Mouse (Mus musculus) urinary bladder, postnatal 36 days (tissue): ENCODE measurements at regions not wholly inside any gene's neighbourhood (a gene's known extent, or its start where the extent isn't known, plus 50 kb on each side); places are given as distances from the start of the nearest gene placed in this dataset.

Source experiments
- DNase-seq, 2 experiments: peaks; one replicate each; pipeline ENCODE4 v3.0.0; 2022; ENCODE audit warnings: low spot score in 2 of 2, mixed read lengths in 1 of 2

DNA sequence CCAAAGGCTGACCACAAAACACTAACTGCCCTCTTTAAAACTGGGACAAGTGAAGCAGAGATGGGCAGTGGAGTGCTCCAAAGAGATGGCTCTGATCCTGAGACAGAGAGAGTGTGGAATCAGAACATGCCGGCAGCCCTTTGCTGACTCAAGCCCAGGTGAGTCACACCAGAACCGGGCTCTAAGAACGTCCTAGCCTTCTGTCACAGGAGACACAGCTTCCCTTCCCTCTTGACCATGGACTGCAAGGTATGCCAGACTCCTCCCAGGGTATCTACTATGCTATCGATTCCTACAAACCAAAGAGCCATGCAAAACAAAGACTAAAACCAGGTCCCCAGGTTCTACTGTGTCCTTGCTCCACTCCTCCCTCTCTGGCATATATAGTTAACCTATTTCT lies 98.0 kb downstream of the Dhx15 start:
- no peak for DNase-seq

DNA sequence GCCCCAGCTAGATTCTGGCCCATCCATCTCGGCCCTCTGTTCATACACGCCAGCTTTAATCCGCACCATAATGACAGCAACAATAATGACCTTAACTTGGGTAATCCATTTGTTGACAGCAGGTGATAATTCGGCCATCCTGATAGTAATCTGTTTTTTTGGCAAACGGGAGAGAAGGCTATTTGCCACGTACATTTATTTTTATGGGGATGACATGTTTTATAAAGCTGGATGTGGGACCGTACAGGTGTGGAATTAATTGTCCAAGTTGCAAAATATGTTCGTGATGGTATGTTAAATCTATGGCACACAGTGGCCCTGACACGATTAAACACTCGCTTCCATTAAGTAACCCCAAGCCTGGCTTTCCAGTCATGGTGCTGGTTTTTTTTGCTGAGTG lies 102.2 kb downstream of the Dhx15 start:
- no peak for DNase-seq

DNA sequence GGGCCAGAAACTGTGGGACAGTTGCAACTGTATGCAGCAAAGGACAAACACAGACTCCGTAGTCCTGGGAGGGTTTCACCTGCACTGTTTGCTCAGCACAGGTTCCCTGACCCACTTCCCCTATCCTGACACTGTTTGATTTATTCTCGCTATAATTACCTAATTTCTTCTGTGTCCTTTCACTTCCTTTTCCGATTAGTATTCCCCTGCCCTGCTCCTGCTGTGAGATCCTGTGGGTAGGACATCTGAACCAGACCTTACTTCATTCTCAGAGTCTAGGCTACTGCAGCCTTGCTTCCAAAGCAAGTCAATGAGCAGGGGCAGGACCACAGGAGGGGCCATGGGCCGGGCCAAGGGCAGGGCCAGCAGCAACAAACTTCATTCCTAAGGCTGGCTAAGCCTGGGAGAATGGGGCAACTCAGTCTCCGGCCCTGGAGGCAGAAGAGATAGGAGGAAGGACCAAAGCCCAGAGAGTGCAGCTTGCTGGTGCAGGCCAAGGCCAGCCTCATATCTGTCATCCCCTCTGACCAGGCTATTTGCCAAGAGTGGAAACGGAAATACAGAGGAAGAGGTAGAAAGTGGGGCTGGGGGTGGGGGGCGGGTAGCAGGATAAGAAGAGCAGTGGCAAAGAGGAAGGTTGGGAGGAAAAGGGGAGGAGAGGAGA lies 103.4 kb downstream of the Dhx15 start:
- no peak for DNase-seq

DNA sequence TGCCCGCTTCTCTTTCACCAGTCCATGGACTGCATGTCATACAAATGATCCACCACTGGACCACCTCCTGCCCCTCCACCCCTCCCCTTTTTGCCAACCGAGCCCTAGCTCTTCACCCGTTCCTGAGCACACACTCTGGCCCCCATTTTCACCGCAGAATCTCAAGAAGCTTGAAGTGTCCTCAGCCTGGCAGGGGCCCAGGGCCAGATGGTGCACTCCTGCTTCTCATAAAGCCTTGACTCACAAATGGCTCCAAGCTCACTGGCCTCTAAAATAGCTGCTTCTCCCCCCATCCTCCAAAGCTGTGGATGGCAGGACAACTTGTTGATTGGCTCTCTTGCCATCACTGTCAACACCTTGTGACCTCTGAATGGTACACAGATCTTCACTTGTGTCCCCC lies 110.0 kb downstream of the Dhx15 start:
- DNase-seq, result no peak

DNA sequence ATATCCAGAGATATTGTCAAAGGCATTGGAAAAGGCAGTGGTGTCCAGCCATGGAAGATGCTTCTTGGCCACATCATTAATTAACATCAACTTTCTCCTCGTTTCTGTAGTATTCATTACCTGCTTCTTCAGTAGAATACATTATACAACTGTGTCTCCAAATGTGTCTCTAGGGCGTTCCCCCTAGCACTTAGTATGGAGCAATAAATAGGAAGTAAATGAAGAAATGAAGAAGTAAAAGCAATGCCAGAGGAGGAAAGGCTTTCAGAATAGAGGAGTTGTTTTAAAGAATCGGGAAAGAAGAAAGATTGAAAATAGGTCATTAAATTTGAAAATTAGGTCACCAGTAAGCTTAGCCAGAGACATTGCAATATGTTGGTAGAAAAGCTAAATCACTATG lies 112.6 kb downstream of the Dhx15 start:
- no peak for DNase-seq

DNA sequence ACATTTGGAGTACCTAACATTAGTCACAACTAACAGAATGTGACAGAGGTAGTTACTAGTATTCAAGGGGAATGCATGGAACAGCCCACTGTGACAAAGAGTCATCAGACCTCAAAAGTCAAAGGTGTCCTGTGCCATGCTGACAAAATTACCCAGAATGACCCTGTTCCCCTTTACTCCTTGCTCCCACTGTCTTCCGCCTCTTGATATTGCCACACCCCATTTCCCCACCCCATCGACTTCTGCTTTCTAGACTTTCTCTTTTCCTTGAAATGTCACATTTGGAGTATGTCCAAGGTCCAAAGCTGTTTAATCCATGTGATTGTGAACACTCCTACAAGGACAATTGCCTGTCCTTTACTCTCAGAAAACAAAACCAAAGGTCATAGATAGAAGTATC lies 115.2 kb downstream of the Dhx15 start:
- no peak for DNase-seq

DNA sequence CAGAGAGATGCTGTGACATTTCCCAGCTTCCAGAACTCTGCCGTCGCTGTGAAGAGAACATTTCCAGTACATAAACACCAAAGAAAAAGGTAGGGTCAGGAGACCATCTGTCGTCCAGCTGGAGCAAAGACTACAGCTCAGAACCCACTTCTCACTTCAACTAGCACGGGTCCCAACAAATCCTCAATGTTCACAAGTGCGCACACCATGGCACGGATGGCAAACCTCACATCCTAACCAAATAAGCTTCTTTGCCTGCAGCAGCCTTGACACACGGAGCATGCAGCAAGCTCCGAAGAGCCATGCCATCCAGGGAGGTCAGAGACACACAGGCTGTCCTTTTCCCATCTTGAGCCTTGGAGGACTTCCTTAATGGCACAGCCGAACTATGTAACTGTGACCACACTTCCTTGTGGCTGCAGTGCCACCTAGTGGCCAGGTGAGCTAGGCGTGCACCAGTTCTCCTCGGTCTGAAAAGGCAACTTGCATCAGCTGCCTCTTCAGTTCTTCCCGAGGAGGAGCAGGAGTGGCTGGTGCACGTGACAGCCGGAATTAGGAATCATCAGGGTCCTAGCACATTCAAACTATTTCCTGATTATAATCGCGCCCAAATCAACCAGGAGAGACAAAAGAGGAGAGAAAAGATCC lies 125.4 kb downstream of the Dhx15 start:
- DNase-seq, result peak; percentile 69 to 80

DNA sequence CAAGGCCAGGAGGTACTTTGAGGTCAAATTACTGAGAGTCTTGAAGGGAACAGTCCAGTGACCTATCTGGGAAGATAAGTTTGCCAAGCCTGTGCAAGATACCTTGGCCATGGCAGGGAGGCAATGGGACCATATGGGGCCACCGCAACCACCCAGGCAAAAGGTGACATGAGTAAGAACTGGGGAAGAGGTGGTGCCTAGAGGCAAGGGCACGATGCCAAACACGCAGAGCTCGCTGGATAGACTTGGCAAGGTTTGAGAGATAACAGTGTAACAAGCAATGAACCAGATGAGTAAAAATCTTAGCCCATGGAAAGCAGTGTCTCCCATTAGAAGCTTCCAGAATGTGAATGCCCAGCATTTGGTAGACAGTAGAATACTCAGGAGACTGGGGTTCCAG lies 128.1 kb downstream of the Dhx15 start:
- peak; percentile 12 to 57 for DNase-seq

DNA sequence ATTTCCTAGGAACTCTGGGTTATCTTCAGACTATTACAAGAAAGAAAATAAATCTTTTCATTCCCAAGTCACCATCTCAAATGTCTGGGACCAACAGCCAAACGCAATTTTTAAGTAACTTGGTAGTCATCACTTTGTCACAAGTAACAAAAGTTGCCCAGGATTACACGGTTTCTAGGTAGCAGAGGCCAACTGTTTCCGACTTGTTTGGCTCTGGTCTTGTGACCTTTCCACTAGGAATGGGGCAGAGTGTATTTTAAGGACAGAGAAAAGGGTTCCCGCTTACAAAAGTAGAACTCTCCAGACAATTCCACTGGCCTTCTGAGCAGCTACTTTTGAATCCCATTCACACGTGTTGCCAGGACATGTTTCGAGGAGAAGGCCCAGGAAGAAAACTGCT lies 129.1 kb downstream of the Dhx15 start:
- DNase-seq, result no peak

DNA sequence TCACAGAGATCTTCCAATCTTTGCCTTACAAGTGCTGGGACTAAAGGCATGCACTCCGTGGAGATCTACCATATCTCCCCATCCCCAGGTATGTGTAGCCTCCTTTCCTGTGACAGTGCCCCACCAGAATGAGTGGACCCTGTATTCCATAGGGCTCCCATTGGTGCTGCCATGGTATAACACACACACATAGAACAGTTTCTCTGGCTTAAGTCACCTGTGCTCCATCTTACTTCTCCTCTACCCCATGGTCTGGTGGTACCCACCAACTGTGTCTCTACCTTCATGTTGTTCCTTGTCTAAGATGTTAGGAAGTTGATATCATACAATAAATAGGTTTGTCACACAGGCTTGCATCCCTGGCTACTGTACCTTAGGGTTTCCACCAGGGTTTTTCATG lies 133.1 kb downstream of the Dhx15 start:
- no peak for DNase-seq

DNA sequence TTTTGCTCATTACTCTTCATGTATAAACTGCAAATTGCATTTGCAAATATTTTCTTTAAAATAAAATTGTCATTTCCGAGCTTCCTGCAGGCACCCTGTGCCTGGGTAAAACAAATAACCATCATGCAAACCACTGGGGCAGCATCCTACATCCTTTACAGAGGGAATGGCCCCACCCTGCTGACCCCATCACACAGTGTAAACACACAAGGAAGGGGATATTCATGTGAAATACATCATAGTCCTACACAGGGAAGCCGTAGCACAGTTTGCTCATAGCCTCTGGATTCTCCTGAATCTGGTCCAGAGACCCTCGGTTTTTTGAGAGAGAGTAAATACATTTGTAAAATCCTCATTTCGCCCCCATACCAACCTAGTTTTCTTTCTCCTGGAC lies 138.2 kb downstream of the Dhx15 start:
- DNase-seq, result no peak

DNA sequence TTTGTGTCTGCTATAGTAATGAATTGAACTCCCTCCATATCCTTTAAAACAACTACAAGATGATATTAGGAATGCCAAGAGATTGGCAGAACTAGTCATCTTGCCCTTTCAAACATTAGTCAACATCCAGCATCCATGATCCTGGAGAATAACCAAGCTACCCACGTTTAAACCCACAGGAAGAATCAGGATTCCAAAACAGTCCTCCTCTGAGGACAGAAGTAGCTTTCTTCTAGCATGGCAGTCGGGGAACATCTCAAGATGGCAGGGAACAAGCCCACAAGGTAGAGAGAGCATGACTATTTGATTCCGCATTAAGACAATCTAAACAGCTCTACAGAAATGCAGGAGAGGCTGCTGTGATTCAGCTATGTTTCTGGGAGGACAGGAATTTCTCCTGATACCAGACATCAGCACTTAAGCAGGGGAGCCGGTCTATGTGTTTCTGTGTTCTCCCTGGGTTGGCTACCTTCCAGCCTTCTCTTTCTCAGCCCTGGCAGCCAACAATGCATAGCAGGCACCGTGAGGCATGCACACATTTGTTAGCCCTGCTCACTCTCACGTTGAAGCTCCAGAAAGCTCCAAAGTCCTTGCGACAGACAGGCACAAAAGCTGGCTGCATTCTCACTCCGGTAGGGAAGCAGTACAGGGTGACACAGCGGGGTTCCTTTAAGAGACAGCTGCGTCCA lies 138.8 kb downstream of the Dhx15 start:
- no peak for DNase-seq

DNA sequence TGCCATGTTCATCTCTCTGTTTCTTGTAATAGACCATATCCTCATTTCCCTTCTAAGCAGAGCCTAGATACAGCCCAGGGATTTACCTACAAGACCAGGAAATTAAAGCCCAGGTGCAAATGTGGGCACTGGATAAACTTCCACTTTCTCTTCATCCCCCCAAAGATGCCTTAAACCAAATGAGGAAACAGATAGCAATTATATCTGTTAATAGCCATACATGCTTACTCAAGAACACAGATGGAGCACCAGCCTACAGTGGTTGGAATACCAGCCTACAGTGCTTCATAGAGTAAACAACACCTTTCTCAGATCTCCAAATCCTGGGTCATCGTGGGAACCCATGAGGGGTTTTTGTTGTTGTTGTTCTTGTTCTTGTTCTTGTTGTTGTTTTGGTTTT lies 141.5 kb downstream of the Dhx15 start:
- no peak for DNase-seq

DNA sequence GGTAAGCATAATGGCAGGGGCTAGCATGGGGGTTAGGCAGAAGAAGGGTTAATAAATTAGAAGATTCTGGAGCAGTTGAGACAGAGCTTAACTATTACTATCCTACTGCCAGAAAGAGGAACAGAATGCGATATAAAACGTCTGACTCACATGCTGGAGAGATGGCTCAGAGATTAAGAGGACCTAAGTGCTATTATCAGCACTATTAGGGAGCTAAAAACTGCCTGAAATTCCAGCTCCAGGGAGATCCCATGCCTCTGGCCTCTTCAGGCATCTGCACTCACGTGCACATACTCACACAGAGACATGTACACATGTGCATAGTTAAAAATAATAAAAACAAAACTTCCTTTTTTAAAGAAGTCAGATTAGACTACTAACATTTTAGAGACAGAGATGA lies 143.6 kb downstream of the Dhx15 start:
- DNase-seq, result no peak

DNA sequence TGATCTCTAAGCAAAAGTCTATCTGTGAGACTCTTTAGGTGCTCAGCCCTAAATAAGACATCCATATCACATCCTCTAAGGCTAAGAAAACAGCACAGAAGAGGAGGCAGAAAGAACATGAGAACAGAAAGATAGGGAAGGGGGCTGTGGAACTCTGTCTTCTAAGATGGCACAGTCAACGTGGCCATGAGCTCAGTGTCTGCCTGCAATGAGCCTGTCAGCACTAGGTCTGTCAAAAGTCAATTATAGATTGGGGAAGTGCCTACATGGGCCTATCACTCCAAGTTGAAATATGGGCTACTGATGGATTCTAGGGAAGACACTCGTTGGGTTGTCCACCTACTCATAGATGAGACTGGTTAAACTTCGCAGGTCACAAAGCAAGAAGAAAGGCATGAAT lies 146.2 kb downstream of the Dhx15 start:
- DNase-seq, result no peak

DNA sequence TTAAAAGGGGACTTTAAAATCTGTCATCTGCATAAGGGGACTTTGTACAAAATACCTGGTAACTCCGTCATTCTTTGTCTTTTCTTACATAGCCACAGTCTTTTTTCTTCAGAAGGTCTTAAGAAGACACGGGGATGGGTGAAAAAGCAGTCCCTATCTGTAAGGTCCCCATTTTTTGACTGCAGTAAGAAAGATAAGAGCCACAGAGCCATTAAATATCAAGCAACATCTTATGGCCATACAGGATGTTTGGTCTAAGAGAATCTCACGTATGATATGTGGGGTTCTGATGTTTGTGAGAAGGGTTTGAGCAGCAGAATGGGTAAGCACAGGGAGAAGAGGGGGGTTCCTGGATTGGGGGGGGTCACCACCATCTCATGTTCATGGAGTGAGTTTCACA lies 148.9 kb downstream of the Dhx15 start:
- DNase-seq, result no peak

DNA sequence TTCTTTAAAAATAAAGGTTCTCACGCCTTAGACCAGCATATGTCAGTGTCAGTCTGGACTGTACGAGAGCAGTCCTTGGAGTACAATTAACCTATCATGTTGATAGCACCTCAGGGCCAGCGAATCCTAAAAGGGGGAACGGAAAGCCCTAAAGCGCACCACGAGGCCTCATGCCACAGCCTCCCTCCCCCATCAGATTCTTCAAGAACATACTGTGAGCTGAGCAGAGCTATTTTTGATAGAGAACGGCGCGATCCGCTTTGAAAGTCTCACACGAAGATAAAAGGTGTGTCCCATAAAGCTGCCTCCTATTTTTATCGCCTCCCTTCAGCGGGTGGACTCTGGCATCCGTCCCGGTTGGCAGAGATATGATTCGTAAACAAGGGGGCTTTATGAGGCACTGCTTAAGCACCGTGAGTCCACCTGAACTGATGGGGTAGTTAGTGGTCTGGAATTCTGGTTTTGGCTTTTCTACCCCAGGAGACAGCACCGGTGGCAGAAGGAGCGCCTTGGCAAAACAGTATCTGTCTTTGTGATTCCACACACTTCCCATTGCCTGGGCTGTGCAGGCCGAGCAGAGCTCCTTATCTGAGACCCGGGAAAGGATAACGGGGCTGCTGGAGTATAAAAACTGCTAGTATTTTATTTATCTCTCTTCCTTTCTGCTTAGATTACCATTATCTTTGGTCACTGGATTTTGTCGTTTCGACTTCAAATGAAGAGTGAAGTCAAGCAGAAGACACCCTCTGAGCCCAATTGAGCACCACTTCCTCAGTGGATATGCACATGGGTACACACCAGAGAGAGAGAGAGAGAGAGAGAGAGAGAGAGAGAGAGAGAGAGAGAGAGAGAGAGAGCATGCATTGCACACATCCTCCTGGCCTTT lies 149.6 kb downstream of the Dhx15 start:
- DNase-seq, result no peak

DNA sequence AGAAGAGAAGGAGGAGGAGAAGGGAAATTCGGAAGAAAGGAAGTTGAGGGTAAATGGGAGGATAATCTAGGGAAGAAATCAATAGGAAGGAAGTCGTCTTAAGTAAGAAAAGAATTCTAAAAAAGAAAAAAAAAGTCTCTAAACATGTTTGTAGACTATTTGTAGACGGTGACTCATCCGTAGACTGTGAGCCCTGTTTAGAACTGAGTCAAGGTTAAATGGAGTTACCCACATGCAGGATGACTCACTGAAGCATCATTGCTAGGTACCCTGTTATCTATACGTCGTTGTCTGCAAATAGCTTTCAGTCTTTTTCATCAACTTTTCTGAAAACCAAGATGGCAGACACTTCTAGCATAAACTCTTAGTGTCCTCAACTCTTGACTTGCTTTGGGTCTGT lies 155.0 kb downstream of the Dhx15 start:
- DNase-seq, result no peak

DNA sequence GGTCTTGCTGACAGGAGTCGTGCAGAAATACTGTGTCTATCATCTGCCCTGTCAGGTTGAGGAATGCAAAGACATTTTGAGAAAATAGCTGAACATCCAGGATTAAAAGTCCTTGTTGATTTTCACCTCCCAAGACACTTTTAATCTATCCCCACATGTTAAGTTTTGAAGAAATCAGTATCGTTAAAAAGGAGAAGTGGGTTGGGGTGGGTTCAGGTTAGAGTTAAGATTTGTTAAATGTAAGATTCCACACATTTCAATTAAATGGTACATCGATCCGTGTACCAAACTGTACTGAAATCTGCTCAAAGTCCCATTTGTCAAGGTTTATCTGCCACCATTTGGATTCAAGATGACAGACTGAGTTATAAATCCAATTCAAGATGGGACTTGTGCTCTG lies 162.8 kb downstream of the Dhx15 start:
- no peak for DNase-seq

DNA sequence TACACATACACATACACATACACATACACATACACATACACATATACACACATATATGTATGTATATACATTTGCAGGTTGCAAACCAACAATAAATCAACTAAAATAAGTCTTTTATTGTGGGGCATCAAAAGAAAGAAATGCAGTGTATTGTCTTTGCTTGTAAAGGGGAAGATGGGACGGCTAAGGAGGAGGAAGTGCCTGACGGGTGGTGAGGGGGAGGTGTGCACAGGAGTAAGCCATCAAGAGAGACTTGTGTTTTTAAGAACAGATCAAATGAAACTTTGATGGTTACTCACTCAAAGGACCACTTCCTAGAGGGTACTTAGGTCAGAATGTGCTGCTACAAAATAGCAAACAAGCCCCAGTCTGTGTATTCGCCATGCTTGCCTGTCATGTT lies 164.2 kb downstream of the Dhx15 start:
- DNase-seq, result no peak

DNA sequence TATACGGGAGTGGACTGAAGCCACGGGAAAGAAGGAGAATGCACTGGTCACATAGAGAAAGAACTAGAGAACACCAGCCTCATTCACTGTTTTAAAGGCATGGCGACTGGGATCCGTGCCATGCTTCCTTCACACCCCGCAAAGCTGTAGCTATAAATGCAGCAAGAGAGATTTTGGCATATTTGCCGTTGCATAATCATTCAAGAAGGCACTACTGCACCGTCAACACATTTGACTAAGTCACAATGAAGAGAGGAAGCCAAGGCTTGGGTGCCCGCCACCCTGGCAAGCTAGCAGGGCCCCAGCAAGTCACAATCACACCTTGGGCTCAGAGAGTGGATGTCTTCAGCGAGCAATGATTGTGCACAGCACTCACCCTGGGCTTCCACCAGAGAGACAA lies 167.1 kb downstream of the Dhx15 start:
- DNase-seq, result no peak

DNA sequence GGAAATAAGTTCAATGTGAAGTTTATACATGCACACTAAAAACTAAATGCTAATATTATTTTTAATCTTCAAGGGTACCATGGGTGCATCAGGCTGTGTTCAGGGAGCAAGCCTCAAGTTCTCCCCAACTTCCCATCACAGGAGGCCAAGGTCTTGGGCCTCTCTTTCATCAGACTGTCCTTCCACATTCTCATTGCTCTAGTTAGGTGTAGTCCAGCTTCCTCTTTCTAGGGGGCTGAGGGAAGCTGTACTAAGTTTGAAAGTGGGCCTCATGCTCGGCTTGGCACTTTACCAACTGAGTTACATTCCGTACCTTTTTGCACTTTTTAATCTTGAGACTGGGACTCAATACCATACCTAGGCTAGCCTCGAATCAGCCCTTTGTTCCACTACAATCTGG lies 173.3 kb downstream of the Dhx15 start:
- no peak for DNase-seq
